Mouse (Mus musculus) heart, embryonic 16.5 days (tissue): ENCODE results near the gene Slc35d2. TPM values are rescaled to one million over a fixed set of nuclear protein-coding genes. Genes with fewer than 3 reads are reported as not detected.

Experiments
- ATAC-seq: fragments of 200-750 bp; cut with Nextera tagmentation; replicated peaks from 2 replicates; pipeline ENCODE4 v1.8.0; 2017; ENCODE audit warnings: moderate number of reproducible peaks; ENCODE audit not compliant: insufficient read depth, low FRiP score; ENCODE audit errors: extremely low read depth
- H3K27ac ChIP-seq: fragments of 300-500 bp; sonication (generic); 2 replicates; pipeline ENCODE4 v1.5.1; 2014; ENCODE audit warnings: mild to moderate bottlenecking, low read length, control low read depth, moderate library complexity
- H3K27me3 ChIP-seq: fragments of 300-500 bp; sonication (generic); 2 replicates; pipeline ENCODE4 v1.6.1; 2014; ENCODE audit warnings: low read length, mixed read lengths; ENCODE audit not compliant: control insufficient read depth, insufficient read depth
- H3K36me3 ChIP-seq: fragments of 300-500 bp; sonication (generic); 2 replicates; pipeline ENCODE4 v1.6.1; 2014; ENCODE audit not compliant: control insufficient read depth, insufficient read depth
- H3K4me1 ChIP-seq: fragments of 300-500 bp; sonication (generic); 2 replicates; pipeline ENCODE4 v1.6.1; 2014; ENCODE audit warnings: low read length, mixed read lengths; ENCODE audit not compliant: control insufficient read depth, insufficient read depth
- H3K4me2 ChIP-seq: fragments of 300-500 bp; sonication (generic); 2 replicates; pipeline ENCODE4 v1.6.1; 2014; ENCODE audit warnings: low read depth, mild to moderate bottlenecking, control low read depth, low read length
- H3K4me3 ChIP-seq: fragments of 300-500 bp; sonication (generic); 2 replicates; pipeline ENCODE4 v1.5.1; 2014; ENCODE audit warnings: mild to moderate bottlenecking, control low read depth, low read length
- H3K9ac ChIP-seq: fragments of 300-500 bp; sonication (generic); 2 replicates; pipeline ENCODE4 v1.6.1; 2014; ENCODE audit warnings: low read length, control low read depth
- H3K9me3 ChIP-seq: fragments of 300-500 bp; sonication (generic); replicated peaks from 2 replicates; pipeline ENCODE4 v1.6.1; 2016; ENCODE audit warnings: low read length; ENCODE audit not compliant: control insufficient read depth
- WGBS: fragments of 180-500 bp; shearing (Covaris S2); extraction: QIAGEN DNeasy Blood & Tissue Kit; methylation state at CpG from one replicate; pipeline ENCODE4 v1.1.7; 2014; 5-methylcytosine and 5-hydroxymethylcytosine counted together
- polyA plus RNA-seq: library from polyadenylated mRNA; unstranded; fragments of >200 nt; fragmentation: Nextera tagmentation; extraction: Ambion mirVana; gene quantifications from 2 replicates; pipeline ENCODE4 v1.2.1, GENCODE M21; 2015

Slc35d2 gene
- polyA plus RNA-seq, 1 experiment from 2014 or later = 5.2 TPM

- no peak for ATAC-seq
- H3K9ac ChIP-seq = no peak overlapping the region
- H3K4me1 ChIP-seq = no peaks in the 10 kb centered on the region; the same call in 1 of the 2 replicates
- peaks cover 3% of the 10 kb centered on the region; the same call in 1 of the 2 replicates for H3K36me3 ChIP-seq
- no peak overlapping the region for H3K4me2 ChIP-seq
- no peak overlapping the region for H3K4me3 ChIP-seq
- 63% methylated on average over 4 of the region's 4 CpGs for WGBS
- H3K27ac ChIP-seq = no peak overlapping the region
- H3K9me3 ChIP-seq = no peaks in the 10 kb centered on the region
- no peaks in the 10 kb centered on the region for H3K27me3 ChIP-seq
Measured at GRCm38 (mm10) chr13:64126316-64126715, 2.9 kb downstream of the Slc35d2 start.

GRCm38 (mm10) chr13:64124886-64125285 lies 4.3 kb downstream of the Slc35d2 start:
- Histone ChIP-seq H3K4me3 (no peak overlapping the region), H3K9me3 (no peaks in the 10 kb centered on the region), H3K36me3 (peaks cover 3% of the 10 kb centered on the region; the same call in 1 of the 2 replicates), H3K4me2 (no peak overlapping the region), H3K27ac (no peak overlapping the region), H3K4me1 (no peaks in the 10 kb centered on the region; the same call in 1 of the 2 replicates), H3K9ac (no peak overlapping the region), H3K27me3 (no peaks in the 10 kb centered on the region)
- no peak for ATAC-seq
- 89% methylated on average over 6 of the region's 6 CpGs for WGBS

- ATAC-seq = no peak
- 44% methylated on average over 6 of the region's 6 CpGs for WGBS
- no peaks in the 10 kb centered on the region for H3K9me3 ChIP-seq
Measured at GRCm38 (mm10) chr13:64123491-64124188, 5.5 kb downstream of the Slc35d2 start.

GRCm38 (mm10) chr13:64120760-64121159 lies 8.4 kb downstream of the Slc35d2 start:
- no peak for ATAC-seq
- Histone ChIP-seq H3K4me3 (no peak overlapping the region), H3K36me3 (peaks cover 3% of the 10 kb centered on the region; the same call in 1 of the 2 replicates), H3K27me3 (no peaks in the 10 kb centered on the region), H3K27ac (no peak overlapping the region), H3K4me2 (no peak overlapping the region), H3K4me1 (no peaks in the 10 kb centered on the region), H3K9ac (no peak overlapping the region), H3K9me3 (no peaks in the 10 kb centered on the region)
- WGBS = 73% methylated on average over 4 of the region's 4 CpGs

More at GRCm38 (mm10) chr13:64123491-64124188, 5.5 kb downstream of the Slc35d2 start:
- H3K27ac ChIP-seq = no peak overlapping the region
- H3K4me3 ChIP-seq = no peak overlapping the region
- no peak overlapping the region for H3K9ac ChIP-seq
- no peak overlapping the region for H3K4me2 ChIP-seq
- H3K4me1 ChIP-seq = no peaks in the 10 kb centered on the region; the same call in 1 of the 2 replicates
- no peaks in the 10 kb centered on the region for H3K27me3 ChIP-seq
- peaks cover 3% of the 10 kb centered on the region; the same call in 1 of the 2 replicates for H3K36me3 ChIP-seq

GRCm38 (mm10) chr13:64117442-64117841 lies 11.7 kb downstream of the Slc35d2 start:
- WGBS = 58% methylated on average over 2 of the region's 2 CpGs
- Histone ChIP-seq H3K9ac (no peak overlapping the region), H3K4me2 (no peak overlapping the region), H3K27ac (no peak overlapping the region), H3K4me1 (no peaks in the 10 kb centered on the region), H3K9me3 (no peaks in the 10 kb centered on the region), H3K36me3 (no peaks in the 10 kb centered on the region), H3K4me3 (no peak overlapping the region), H3K27me3 (no peaks in the 10 kb centered on the region)
- no peak for ATAC-seq

GRCm38 (mm10) chr13:64110421-64110820 lies 18.7 kb downstream of the Slc35d2 start:
- no peaks in the 10 kb centered on the region for H3K4me1 ChIP-seq
- H3K9me3 ChIP-seq = no peaks in the 10 kb centered on the region
- H3K9ac ChIP-seq = no peak overlapping the region
- H3K36me3 ChIP-seq = no peaks in the 10 kb centered on the region
- ATAC-seq = no peak
- H3K27me3 ChIP-seq = no peaks in the 10 kb centered on the region
- no peak overlapping the region for H3K4me2 ChIP-seq
- 69% methylated on average over 1 of the region's 1 CpGs for WGBS
- no peak overlapping the region for H3K27ac ChIP-seq
- H3K4me3 ChIP-seq = no peak overlapping the region

- Histone ChIP-seq H3K4me1 (no peaks in the 10 kb centered on the region), H3K27ac (no peak overlapping the region), H3K4me2 (no peak overlapping the region; the same call in 1 of the 2 replicates), H3K9me3 (no peaks in the 10 kb centered on the region), H3K27me3 (no peaks in the 10 kb centered on the region), H3K9ac (no peak overlapping the region), H3K4me3 (no peak overlapping the region), H3K36me3 (peaks cover 3% of the 10 kb centered on the region; the same call in 1 of the 2 replicates)
- ATAC-seq = no peak
- 31% methylated on average over 5 of the region's 5 CpGs for WGBS
Measured at GRCm38 (mm10) chr13:64108381-64108850, 20.8 kb downstream of the Slc35d2 start.

GRCm38 (mm10) chr13:64107535-64107934 lies 21.6 kb downstream of the Slc35d2 start:
- ATAC-seq = no peak

GRCm38 (mm10) chr13:64107105-64107504 lies 22.1 kb downstream of the Slc35d2 start:
- 69% methylated on average over 3 of the region's 3 CpGs for WGBS
- no peak overlapping the region for H3K4me3 ChIP-seq
- H3K4me2 ChIP-seq = no peak overlapping the region
- no peaks in the 10 kb centered on the region for H3K4me1 ChIP-seq
- H3K9ac ChIP-seq = no peak overlapping the region
- no peak for ATAC-seq
- H3K9me3 ChIP-seq = no peaks in the 10 kb centered on the region
- H3K27ac ChIP-seq = no peak overlapping the region
- H3K36me3 ChIP-seq = peaks cover 3% of the 10 kb centered on the region; the same call in 1 of the 2 replicates
- no peaks in the 10 kb centered on the region for H3K27me3 ChIP-seq

More at GRCm38 (mm10) chr13:64107535-64107934, 21.6 kb downstream of the Slc35d2 start:
- Histone ChIP-seq H3K9me3 (no peaks in the 10 kb centered on the region), H3K27ac (no peak overlapping the region), H3K27me3 (no peaks in the 10 kb centered on the region), H3K9ac (no peak overlapping the region), H3K36me3 (peaks cover 3% of the 10 kb centered on the region; the same call in 1 of the 2 replicates), H3K4me3 (no peak overlapping the region), H3K4me1 (no peaks in the 10 kb centered on the region), H3K4me2 (no peak overlapping the region)
- WGBS = 39% methylated on average over 8 of the region's 8 CpGs
